In the genomic region with DNA sequence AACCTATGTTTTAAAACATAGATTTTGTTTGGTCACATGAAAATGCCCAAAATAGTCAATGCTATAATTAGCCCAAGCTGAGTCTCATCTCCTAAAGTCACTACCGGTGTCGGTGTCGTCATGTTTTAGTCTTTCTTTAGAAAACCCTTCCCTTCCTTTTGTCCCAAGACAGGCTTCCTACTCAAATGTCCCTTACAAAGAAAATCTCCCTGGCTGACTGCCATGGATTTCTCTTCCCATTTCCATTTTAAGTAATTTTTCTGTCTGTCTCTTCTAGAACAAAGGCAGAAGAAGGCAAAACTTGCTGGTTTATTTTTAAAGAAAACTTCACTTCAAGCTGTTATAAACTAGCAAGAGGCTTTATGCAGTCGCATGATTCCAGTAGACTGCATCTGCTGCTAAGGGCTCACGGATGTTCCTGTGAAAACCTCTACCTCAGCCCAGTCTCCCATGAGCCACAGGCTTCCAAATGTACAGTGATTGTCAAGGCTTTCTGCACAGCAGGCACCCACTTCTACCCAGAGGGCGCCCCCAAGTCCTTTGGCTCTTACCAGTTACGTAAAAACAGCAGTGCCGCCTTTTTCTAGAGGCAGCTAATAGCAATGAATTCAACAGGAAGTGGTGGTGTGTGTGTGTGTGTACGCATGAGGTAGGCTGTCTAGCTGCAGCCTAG, we compare ENCODE assay signal across 9 mouse cellular contexts. TPM values are rescaled to one million over a fixed set of nuclear protein-coding genes. Genes with fewer than 3 reads are reported as not detected.
A peak's percentile ranks its signal among the peaks of the same experiment; 100 is the strongest.
DNase-seq lines count a peak whose midpoint lies in the region; ATAC-seq and TF ChIP-seq lines count a peak whose summit lies in the region.
"Had no signal": no experiment of that assay in that cellular context is flagged by ENCODE, and none has a peak within 500 bp of the region (broad histone marks: within the 10 kb centered on the region; RNA-seq: fewer than 3 reads in every experiment).

No protein-coding gene starts in this region.

- peak overlapping the region; percentile 4; the same call in 1 of the 2 replicates for H3K27ac ChIP-seq in CH12.LX (ENCODE audit: insufficient read depth, low read depth)
- H3K27ac ChIP-seq in heart, embryonic 10.5 days, result peak overlapping the region; percentile 65
- peak overlapping the region; percentile 34; the same call in 1 of the 2 replicates for H3K27ac ChIP-seq in neural tube, embryonic 14.5 days (ENCODE audit: low read depth, low read length)

- peak overlapping the region; percentile 70 for H3K9ac ChIP-seq in CH12.LX (ENCODE audit: insufficient read depth, low read depth)
- H3K9ac ChIP-seq in neural tube, embryonic 14.5 days (replicated peaks; ENCODE audit: low read depth, low read length), result no peak overlapping the region; the same call in 1 of the 2 replicates

- in situ Hi-C loops in CH12.LX (cut with MboI; ENCODE audit: low pct_ligation_motif_present, low pct_unique_long_range_greater_than_20kb, low sequenced_read_pairs), result no loop called here

- peak; percentile 27 for DNase-seq in gastrocnemius, postnatal 25 days
- no peak for DNase-seq in gastrocnemius, postnatal 10 days
- DNase-seq in CH12.LX (ENCODE audit: extremely low read depth), result no peak
- DNase-seq in heart, embryonic 10.5 days (ENCODE audit: low spot score), result no peak
- peak; percentile 58 to 86 for DNase-seq in left cerebral cortex, postnatal 25 days (ENCODE audit: low spot score in 2 of 2)
- DNase-seq in cerebellum, postnatal 10 days, result no peak
- DNase-seq in cerebellum, postnatal 36 days, result no peak

- H3K4me1 ChIP-seq in CH12.LX (ENCODE audit: control insufficient read depth in 1 of 2, insufficient read depth in 2 of 2), result peaks cover 13 to 36% of the 10 kb centered on the region in 2 experiments
- peaks cover 37% of the 10 kb centered on the region for H3K4me1 ChIP-seq in heart, embryonic 10.5 days
- peaks cover 9% of the 10 kb centered on the region; the same call in 1 of the 2 replicates for H3K4me1 ChIP-seq in neural tube, embryonic 14.5 days (ENCODE audit: control insufficient read depth, insufficient read depth, low read length)

- no peak overlapping the region for H3K4me3 ChIP-seq in CH12.LX (replicated peaks in 1 of 3; ENCODE audit: low read depth in 2 of 3, low read length in 2 of 3, poor library complexity in 1 of 3)
- no peak overlapping the region for H3K4me3 ChIP-seq in heart, embryonic 10.5 days
- H3K4me3 ChIP-seq in neural tube, embryonic 14.5 days (ENCODE audit: low read depth, low read length), result no peak overlapping the region

- 0 out of 4 replicates have a peak, but pooled peaks of 1 of the 2 experiments have one; percentile 4 for TF ChIP-seq CTCF in CH12.LX (conservative IDR thresholded peaks at IDR 0.05 in 1 of 2, IDR thresholded peaks at IDR 0.05 in 1 of 2; ENCODE audit: low read depth in 2 of 2, low read length in 2 of 2)

- intact Hi-C loops in left cerebral cortex, postnatal 25 days (cut with DNase I), result no loop called here

- no peak for ATAC-seq in neural tube, embryonic 14.5 days (ENCODE audit: low read depth)

- dilution Hi-C loops in CH12.LX (cut with MboI; ENCODE audit: extremely low pct_ligation_motif_present, extremely low pct_unique_long_range_greater_than_20kb, low sequenced_read_pairs), result no loop called here

- no peak for TF ChIP-seq RAD21 in CH12.LX (IDR thresholded peaks at IDR 0.05; ENCODE audit: low read depth, low read length)

- peaks cover 14% of the 10 kb centered on the region for H3K79me2 ChIP-seq in CH12.LX (replicated peaks; ENCODE audit: control insufficient read depth, extremely low read depth, insufficient read depth, poor library complexity, severe bottlenecking)

- H3K36me3 ChIP-seq in CH12.LX (replicated peaks in 1 of 2; ENCODE audit: control insufficient read depth in 1 of 2, insufficient read depth in 1 of 2, low read length in 1 of 2), result peaks cover 3 to 29% of the 10 kb centered on the region in 2 experiments
- H3K36me3 ChIP-seq in heart, embryonic 10.5 days, result peaks cover 8% of the 10 kb centered on the region; the same call in 1 of the 2 replicates
- no peaks in the 10 kb centered on the region for H3K36me3 ChIP-seq in neural tube, embryonic 14.5 days (ENCODE audit: control insufficient read depth, insufficient read depth, low read length)

- no peak for TF ChIP-seq EP300 in CH12.LX (IDR thresholded peaks at IDR 0.05; ENCODE audit: low read length)

- H3K9me3 ChIP-seq in CH12.LX (replicated peaks; ENCODE audit: low read length), result peaks cover 7% of the 10 kb centered on the region
- H3K9me3 ChIP-seq in heart, embryonic 10.5 days, result no peaks in the 10 kb centered on the region
- H3K9me3 ChIP-seq in neural tube, embryonic 14.5 days (ENCODE audit: control insufficient read depth, low read length), result no peaks in the 10 kb centered on the region

- 56% methylated on average over 9 of the region's 9 CpGs for WGBS in heart, embryonic 10.5 days
- 71% methylated on average over 9 of the region's 9 CpGs for WGBS in neural tube, embryonic 14.5 days

- no peaks in the 10 kb centered on the region for H3K27me3 ChIP-seq in CH12.LX (replicated peaks)
- H3K27me3 ChIP-seq in heart, embryonic 10.5 days (ENCODE audit: insufficient read depth, poor library complexity, severe bottlenecking), result no peaks in the 10 kb centered on the region
- H3K27me3 ChIP-seq in neural tube, embryonic 14.5 days (ENCODE audit: control insufficient read depth, insufficient read depth, low read length), result no peaks in the 10 kb centered on the region

- no peak; the same call in 1 of the 2 replicates for TF ChIP-seq POLR2A in CH12.LX (IDR thresholded peaks at IDR 0.05; ENCODE audit: low read depth, low read length)

- H3K4me2 ChIP-seq in CH12.LX (ENCODE audit: insufficient read depth, low read depth, poor library complexity, severe bottlenecking), result peak overlapping the region; percentile 96
- H3K4me2 ChIP-seq in neural tube, embryonic 14.5 days (ENCODE audit: low read depth, low read length), result no peak overlapping the region

TF ChIP-seq in CH12.LX, 34 proteins besides CTCF, POLR2A, EP300 and RAD21 (continues in another document):
- TF ChIP-seq ZC3H11A (IDR thresholded peaks at IDR 0.05; ENCODE audit: low read depth, low read length) (no peak), SMC3 (IDR thresholded peaks at IDR 0.05; ENCODE audit: low read depth, low read length) (no peak), E2F4 (IDR thresholded peaks at IDR 0.05; ENCODE audit: insufficient replicate concordance, low read depth, low read length) (no peak), MXI1 (IDR thresholded peaks at IDR 0.05; ENCODE audit: low read depth, low read length) (peak; percentile 42; the same call in 1 of the 2 replicates), POLR2AphosphoS2 (IDR thresholded peaks at IDR 0.05; ENCODE audit: low read depth, low read length) (no peak), ETS1 (conservative IDR thresholded peaks at IDR 0.05; ENCODE audit: low read depth, low read length) (no peak), ZMIZ1 (IDR thresholded peaks at IDR 0.05; ENCODE audit: low read depth, low read length) (no peak), KAT2A (IDR thresholded peaks at IDR 0.05; ENCODE audit: insufficient replicate concordance, low read length) (no peak), HCFC1 (IDR thresholded peaks at IDR 0.05; ENCODE audit: low read depth, low read length) (0 out of 2 replicates have a peak, but pooled peaks have one; percentile 24), PAX5 (IDR thresholded peaks at IDR 0.05; ENCODE audit: low read length) (no peak), ZNF384 (IDR thresholded peaks at IDR 0.05; ENCODE audit: low read depth, low read length) (no peak), MAZ (IDR thresholded peaks at IDR 0.05; ENCODE audit: low read depth, low read length) (0 out of 2 replicates have a peak, but pooled peaks have one; percentile 26), ELF1 (IDR thresholded peaks at IDR 0.05; ENCODE audit: low read depth, low read length) (peak; percentile 60; the same call in 1 of the 2 replicates), MAFK (IDR thresholded peaks at IDR 0.05; ENCODE audit: insufficient replicate concordance, low read length) (no peak), UBTF (IDR thresholded peaks at IDR 0.05; ENCODE audit: low read depth, low read length) (no peak), USF1 (IDR thresholded peaks at IDR 0.05; ENCODE audit: low read depth, low read length) (no peak)

RNA-seq across cellular contexts. Expression of a gene that starts 2.9 kb away (rescaled TPM):
- 1 to 10 TPM; 1.6 to 2.0 TPM for total RNA-seq in gastrocnemius, postnatal 25 days (2021)
- 1 to 10 TPM; 3.0 to 3.1 TPM for total RNA-seq in gastrocnemius, postnatal 10 days (2021)
- total RNA-seq in CH12.LX (2012; rRNA removed) (3.3 and 3.5 TPM in 2 replicates), CH12.LX (2014; rRNA removed) (2.5 and 2.7 TPM in 2 replicates)
- 5.0 and 6.5 TPM in 2 replicates for polyA plus RNA-seq in CH12.LX (2012; ENCODE audit: insufficient read length, low read depth)
- 5.4 and 5.5 TPM in 2 replicates for polyA plus RNA-seq in heart, embryonic 10.5 days (2016; fragmentation: Nextera tagmentation; extraction: Ambion mirVana)
- total RNA-seq in left cerebral cortex, postnatal 25 days (2021), result 1 to 10 TPM; 4.2 TPM
- 4.9 and 5.4 TPM in 2 replicates for polyA plus RNA-seq in neural tube, embryonic 14.5 days (2014; fragmentation: Nextera tagmentation; extraction: Ambion mirVana)

RNA-seq across cellular contexts. Expression of a gene that starts 3.8 kb away (rescaled TPM):
- total RNA-seq in gastrocnemius, postnatal 25 days (2021), result 10 to 100 TPM; 19.2 to 68.3 TPM
- 10 to 100 TPM; 16.1 to 31.1 TPM for total RNA-seq in gastrocnemius, postnatal 10 days (2021)
- total RNA-seq in CH12.LX (2012; rRNA removed) (9.8 and 14.1 TPM in 2 replicates), CH12.LX (2014; rRNA removed) (6.6 TPM in 2 replicates)
- polyA plus RNA-seq in CH12.LX (2012; ENCODE audit: insufficient read length, low read depth), result 9.4 and 10.0 TPM in 2 replicates
- polyA plus RNA-seq in heart, embryonic 10.5 days (2016; fragmentation: Nextera tagmentation; extraction: Ambion mirVana), result 17.0 and 17.3 TPM in 2 replicates
- 10 to 100 TPM; 59.0 to 64.8 TPM for total RNA-seq in left cerebral cortex, postnatal 25 days (2021)
- polyA plus RNA-seq in neural tube, embryonic 14.5 days (2014; fragmentation: Nextera tagmentation; extraction: Ambion mirVana), result 39.8 and 43.6 TPM in 2 replicates

RNA-seq across cellular contexts. Expression of a gene that starts 51.7 kb away (rescaled TPM):
- total RNA-seq in gastrocnemius, postnatal 25 days (2021), result 10 to 100 TPM; 42.2 to 49.3 TPM
- 10 to 100 TPM; 38.1 to 40.7 TPM for total RNA-seq in gastrocnemius, postnatal 10 days (2021)
- total RNA-seq in CH12.LX (2012; rRNA removed) (19.6 and 21.3 TPM in 2 replicates), CH12.LX (2014; rRNA removed) (14.7 and 17.1 TPM in 2 replicates)
- polyA plus RNA-seq in CH12.LX (2012; ENCODE audit: insufficient read length, low read depth), result 19.5 and 20.3 TPM in 2 replicates
- 34.4 and 46.6 TPM in 2 replicates for polyA plus RNA-seq in heart, embryonic 10.5 days (2016; fragmentation: Nextera tagmentation; extraction: Ambion mirVana)
- 10 to 100 TPM; 44.4 to 50.3 TPM for total RNA-seq in left cerebral cortex, postnatal 25 days (2021)
- 58.1 and 65.9 TPM in 2 replicates for polyA plus RNA-seq in neural tube, embryonic 14.5 days (2014; fragmentation: Nextera tagmentation; extraction: Ambion mirVana)

RNA-seq across cellular contexts. Expression of a gene that starts 59.3 kb away (rescaled TPM):
- total RNA-seq in gastrocnemius, postnatal 25 days (2021), result 1 to 10 TPM; 1.4 to 2.1 TPM
- total RNA-seq in gastrocnemius, postnatal 10 days (2021), result 1 to 10 TPM; 3.5 to 6.7 TPM
- not detected in 2 replicates for total RNA-seq in CH12.LX (2012; rRNA removed)
- not detected in 2 replicates for total RNA-seq in CH12.LX (2014; rRNA removed)
- polyA plus RNA-seq in CH12.LX (2012; ENCODE audit: insufficient read length, low read depth), result not detected in 2 replicates
- polyA plus RNA-seq in heart, embryonic 10.5 days (2016; fragmentation: Nextera tagmentation; extraction: Ambion mirVana), result not detected in 2 replicates
- under 1 TPM; 0.76 to 0.85 TPM for total RNA-seq in left cerebral cortex, postnatal 25 days (2021)
- polyA plus RNA-seq in neural tube, embryonic 14.5 days (2014; fragmentation: Nextera tagmentation; extraction: Ambion mirVana), result 0.35 and 0.40 TPM in 2 replicates
- total RNA-seq: MEL had no signal

Comparison
In these comparisons a context has a peak if more than half of its experiments do, and no peak if none do; other contexts are left out.
1. DNase-seq: peak in gastrocnemius, postnatal 25 days (single experiment) and left cerebral cortex, postnatal 25 days (2 of 2); none in gastrocnemius, postnatal 10 days (single experiment), CH12.LX (single experiment), heart, embryonic 10.5 days (single experiment), cerebellum, postnatal 10 days (0 of 2) and cerebellum, postnatal 36 days (0 of 2).
2. H3K27ac ChIP-seq: peak in every context shown above with its lines; median percentile 65 in heart, embryonic 10.5 days; 34 in neural tube, embryonic 14.5 days; 4 in CH12.LX.